In the genomic region with DNA sequence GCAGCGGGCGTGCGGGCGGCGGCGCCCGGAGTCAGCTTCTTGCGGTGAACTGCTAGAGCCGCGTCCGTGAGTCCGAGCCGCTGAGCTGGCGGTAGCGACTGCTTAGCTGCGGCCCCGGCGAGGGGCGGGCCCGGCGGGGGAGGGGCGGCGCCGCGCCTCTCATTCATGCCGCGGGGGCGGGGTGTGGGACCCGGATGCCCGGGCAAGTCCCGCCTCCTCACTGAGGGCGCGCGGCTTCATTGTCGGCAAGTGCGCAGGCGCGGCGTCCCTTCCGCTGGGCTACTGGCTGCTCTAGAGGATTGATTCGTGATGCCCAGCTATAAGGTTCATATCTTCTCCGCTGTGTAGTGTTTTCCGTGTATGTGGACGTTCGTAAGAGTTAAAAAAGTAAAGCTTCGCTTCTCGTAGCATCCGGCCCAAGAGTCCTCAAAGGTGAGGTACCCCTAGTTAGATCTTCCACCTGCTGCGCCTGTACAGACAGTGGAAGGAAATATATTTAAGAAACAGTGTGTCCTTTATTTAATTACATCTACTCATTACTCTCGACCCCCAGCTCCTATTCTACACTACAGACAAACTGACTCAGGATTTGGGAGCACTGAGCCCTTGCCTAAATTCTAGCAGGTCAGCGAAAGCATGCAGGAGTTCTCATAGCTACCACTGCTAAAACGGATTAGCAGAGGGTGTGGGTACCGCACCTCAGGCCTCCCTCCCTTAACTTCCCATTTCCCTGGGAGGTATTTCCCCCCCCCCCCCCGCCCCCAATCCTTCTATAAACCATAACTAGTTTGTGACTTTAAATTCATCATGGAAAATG, we compare ENCODE assay signal across 8 mouse cellular contexts. TPM values are rescaled to one million over a fixed set of nuclear protein-coding genes. Genes with fewer than 3 reads are reported as not detected.
A peak's percentile ranks its signal among the peaks of the same experiment; 100 is the strongest.
DNase-seq lines count a peak whose midpoint lies in the region; ATAC-seq lines count a peak whose summit lies in the region.

A gene (minus strand): TSS at position 146 of the 817 bp plus-strand sequence.

- no peaks in the 10 kb centered on the region for H3K27me3 ChIP-seq in hindbrain, embryonic 12.5 days

- under 1% methylated on average over 54 of the region's 54 CpGs for WGBS in hindbrain, embryonic 12.5 days

- H3K4me1 ChIP-seq in hindbrain, embryonic 12.5 days: peaks cover 14% of the 10 kb centered on the region

- no peaks in the 10 kb centered on the region for H3K36me3 ChIP-seq in hindbrain, embryonic 12.5 days

- peak within 1 kb of the TSS; percentile 94 for H3K9ac ChIP-seq in hindbrain, embryonic 12.5 days

- peak within 1 kb of the TSS; percentile 66 for H3K4me2 ChIP-seq in hindbrain, embryonic 12.5 days (replicated peaks)

- peak; percentile 96 for DNase-seq in MN1 (ENCODE audit: low spot score)
- peak; percentile 99 for DNase-seq in cerebellum, adult 9-10 months
- DNase-seq in frontal cortex, adult 2 months (ENCODE audit: extremely low spot score in 1 of 2, low spot score in 1 of 2): peak; percentile 95 to 100
- DNase-seq in layer of hippocampus, postnatal 14 days (ENCODE audit: low spot score in 2 of 2): peak; percentile 99
- DNase-seq in lung, postnatal 14 days: peak; percentile 99
- peak; percentile 93 for DNase-seq in retina, adult 2 months (ENCODE audit: low read depth, low spot score)
- DNase-seq in thymus, postnatal 36 days: peak; percentile 98 to 99

- peak; percentile 97 for ATAC-seq in hindbrain, embryonic 12.5 days (ENCODE audit: low FRiP score)

- peak within 1 kb of the TSS; percentile 97 for H3K27ac ChIP-seq in hindbrain, embryonic 12.5 days

- H3K9me3 ChIP-seq in hindbrain, embryonic 12.5 days (replicated peaks): no peaks in the 10 kb centered on the region

- H3K4me3 ChIP-seq in hindbrain, embryonic 12.5 days: peak within 1 kb of the TSS; percentile 78

RNA-seq across cellular contexts. Expression of the gene that starts here (rescaled TPM):
- 20.3 and 21.8 TPM in 2 replicates for polyA plus RNA-seq in frontal cortex, adult 2 months (2012; rRNA removed)
- polyA plus RNA-seq in hindbrain, embryonic 12.5 days (2016; fragmentation: Nextera tagmentation; extraction: Ambion mirVana): 19.1 and 22.8 TPM in 2 replicates
- 10 to 100 TPM; 25.5 to 29.1 TPM for total RNA-seq in layer of hippocampus, postnatal 14 days (2021)

Comparison
In these comparisons a context has a peak if more than half of its experiments do, and no peak if none do; other contexts are left out.
1. Peak in every context shown above with its lines: DNase-seq, ATAC-seq, H3K4me3 ChIP-seq and H3K27ac ChIP-seq.